Mouse (Mus musculus): ENCODE results near the gene Usp47. TPM values are rescaled to one million over a fixed set of nuclear protein-coding genes. Genes with fewer than 3 reads are reported as not detected.
A peak's percentile ranks its signal among the peaks of the same experiment; 100 is the strongest.

The Usp47 gene
- total and polyA plus RNA-seq, 3 experiments = 37.3 to 122 (median 47.8) TPM

GRCm38 (mm10) chr7:112045794-112046388 lies 22.6 kb downstream of the Usp47 start (continued):
- TF ChIP-seq ETS1 (IDR thresholded peaks at IDR 0.05; ENCODE audit: low read depth, low read length) (peak; percentile 47; the same call in 1 of the 2 replicates), RAD21 (IDR thresholded peaks at IDR 0.05; ENCODE audit: low read depth, low read length) (no peak), POLR2AphosphoS2 (IDR thresholded peaks at IDR 0.05; ENCODE audit: low read length) (no peak), ZC3H11A (IDR thresholded peaks at IDR 0.05; ENCODE audit: low read depth, low read length) (no peak), ELF1 (IDR thresholded peaks at IDR 0.05; ENCODE audit: low read depth, low read length) (no peak), TAL1 (IDR thresholded peaks at IDR 0.05; ENCODE audit: low read length) (no peak), GATA1 (IDR thresholded peaks at IDR 0.05; ENCODE audit: low read depth, low read length) (peak; percentile 70), POLR2AphosphoS5 (IDR thresholded peaks at IDR 0.05; ENCODE audit: borderline replicate concordance, low read depth, low read length) (no peak), MEF2A (IDR thresholded peaks at IDR 0.05; ENCODE audit: extremely low read depth, insufficient replicate concordance, low read depth, low read length, poor library complexity, severe bottlenecking) (no peak), NRF1 (IDR thresholded peaks at IDR 0.05; ENCODE audit: insufficient read depth, low read depth, low read length, poor library complexity, severe bottlenecking) (no peak), NELFE (IDR thresholded peaks at IDR 0.05; ENCODE audit: low read depth, low read length) (no peak), MXI1 (IDR thresholded peaks at IDR 0.05; ENCODE audit: low read depth, low read length) (peak; percentile 83; the same call in 1 of the 2 replicates), GABPA (IDR thresholded peaks at IDR 0.05; ENCODE audit: low read depth, low read length) (no peak), UBTF (IDR thresholded peaks at IDR 0.05; ENCODE audit: borderline replicate concordance, insufficient read depth, low read depth, low read length) (no peak), USF1 (IDR thresholded peaks at IDR 0.05; ENCODE audit: low read depth, low read length) (no peak)

- peaks cover 39% of the 10 kb centered on the region for H3K79me2 ChIP-seq (ENCODE audit: control insufficient read depth, insufficient read depth, low read length, poor library complexity)
- peak overlapping the region; percentile 76 for H3K27ac ChIP-seq (ENCODE audit: control insufficient read depth, low read depth, low read length)
- peaks cover 29 to 61% of the 10 kb centered on the region in 2 experiments for H3K4me1 ChIP-seq (ENCODE audit: control insufficient read depth in 1 of 2, insufficient read depth in 2 of 2, low read length in 2 of 2)
- H3K27me3 ChIP-seq (ENCODE audit: control insufficient read depth in 1 of 2, insufficient read depth in 2 of 2, low read length in 2 of 2) = no peaks in the 10 kb centered on the region
- TF ChIP-seq JUND (IDR thresholded peaks at IDR 0.05; ENCODE audit: low read depth, low read length) (0 out of 2 replicates have a peak, but pooled peaks have one; percentile 23), RCOR1 (IDR thresholded peaks at IDR 0.05; ENCODE audit: low read depth, low read length) (peak; percentile 65), UBTF (IDR thresholded peaks at IDR 0.05; ENCODE audit: borderline replicate concordance, insufficient read depth, low read depth, low read length) (no peak), ZNF384 (IDR thresholded peaks at IDR 0.05; ENCODE audit: low read depth, low read length) (peak; percentile 79), GATA1 (IDR thresholded peaks at IDR 0.05; ENCODE audit: low read depth, low read length) (peak; percentile 83), TBP (IDR thresholded peaks at IDR 0.05; ENCODE audit: low read depth, low read length) (no peak), ZMIZ1 (IDR thresholded peaks at IDR 0.05; ENCODE audit: low read depth, low read length) (no peak), SMC3 (IDR thresholded peaks at IDR 0.05; ENCODE audit: low read depth, low read length) (no peak), SIN3A (IDR thresholded peaks at IDR 0.05; ENCODE audit: low read length) (peak; percentile 58; the same call in 1 of the 2 replicates), MAX (IDR thresholded peaks at IDR 0.05; ENCODE audit: low read length) (no peak), TCF12 (IDR thresholded peaks at IDR 0.05; ENCODE audit: low read depth, low read length) (peak; percentile 63; the same call in 1 of the 2 replicates), MAZ (IDR thresholded peaks at IDR 0.05; ENCODE audit: low read depth, low read length) (no peak), CHD2 (IDR thresholded peaks at IDR 0.05; ENCODE audit: low read length) (no peak), MYB (IDR thresholded peaks at IDR 0.05; ENCODE audit: low read depth, low read length) (peak; percentile 88), CHD1 (IDR thresholded peaks at IDR 0.05; ENCODE audit: low read depth, low read length) (no peak), ETS1 (IDR thresholded peaks at IDR 0.05; ENCODE audit: low read depth, low read length) (peak; percentile 71), EP300 (IDR thresholded peaks at IDR 0.05; ENCODE audit: low read depth in 1 of 2, low read length in 2 of 2) (peak; percentile 86 to 88)
- peak overlapping the region in 1 of 2 experiments; percentile 13; a peak in 1 of 4 replicates for H3K4me3 ChIP-seq (ENCODE audit: control insufficient read depth in 1 of 2, insufficient read depth in 1 of 2, low read depth in 2 of 2, low read length in 2 of 2)
- peak; percentile 68 for DNase-seq (ENCODE audit: low read depth, low spot score)
- H3K36me3 ChIP-seq (ENCODE audit: control insufficient read depth in 1 of 2, insufficient read depth in 2 of 2, low read length in 2 of 2) = peaks cover 2 to 72% of the 10 kb centered on the region in 2 experiments
- H3K9ac ChIP-seq (ENCODE audit: control insufficient read depth, low read depth, low read length, poor library complexity, severe bottlenecking) = peak overlapping the region; percentile 44; the same call in 1 of the 2 replicates
- H3K9me3 ChIP-seq (replicated peaks; ENCODE audit: insufficient read depth, low read length) = no peaks in the 10 kb centered on the region
These were observed 25.3 kb downstream of the Usp47 start for GRCm38 (mm10) chr7:112048643-112049042.

Data from MEL (cell line).